Mouse (Mus musculus): ENCODE measurements at regions not wholly inside any gene's neighbourhood (a gene's known extent, or its start where the extent isn't known, plus 50 kb on each side); places are given as distances from the start of the nearest gene placed in this dataset.

DNA sequence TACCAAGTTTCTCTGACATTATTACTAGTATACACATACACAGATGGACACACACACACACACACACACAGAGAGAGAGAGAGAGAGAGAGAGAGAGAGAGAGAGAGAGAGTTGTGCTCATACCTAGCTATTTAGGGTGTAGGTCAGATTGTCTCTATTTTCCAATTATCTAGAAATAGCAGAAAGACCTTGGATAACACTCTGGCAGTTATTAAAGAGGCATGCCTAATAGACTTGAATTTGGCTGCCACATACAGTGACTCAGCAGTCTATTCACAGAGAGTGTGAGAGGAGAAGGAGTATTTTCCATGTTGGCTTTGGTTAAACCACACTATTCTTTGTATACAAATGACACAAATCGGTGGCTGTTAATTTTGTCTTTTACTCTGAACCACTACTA is 69.7 kb downstream of the P2ry1 start:
- TF ChIP-seq POLR2A (IDR thresholded peaks at IDR 0.05; ENCODE audit: low read depth, low read length) (no peak), CTCF (conservative IDR thresholded peaks at IDR 0.05; ENCODE audit: insufficient read depth, insufficient read length, low read depth, low read length) (no peak)

Measured in kidney, adult 2 months (tissue).